ENCODE assay signal across 8 mouse cellular contexts in the genomic region with DNA sequence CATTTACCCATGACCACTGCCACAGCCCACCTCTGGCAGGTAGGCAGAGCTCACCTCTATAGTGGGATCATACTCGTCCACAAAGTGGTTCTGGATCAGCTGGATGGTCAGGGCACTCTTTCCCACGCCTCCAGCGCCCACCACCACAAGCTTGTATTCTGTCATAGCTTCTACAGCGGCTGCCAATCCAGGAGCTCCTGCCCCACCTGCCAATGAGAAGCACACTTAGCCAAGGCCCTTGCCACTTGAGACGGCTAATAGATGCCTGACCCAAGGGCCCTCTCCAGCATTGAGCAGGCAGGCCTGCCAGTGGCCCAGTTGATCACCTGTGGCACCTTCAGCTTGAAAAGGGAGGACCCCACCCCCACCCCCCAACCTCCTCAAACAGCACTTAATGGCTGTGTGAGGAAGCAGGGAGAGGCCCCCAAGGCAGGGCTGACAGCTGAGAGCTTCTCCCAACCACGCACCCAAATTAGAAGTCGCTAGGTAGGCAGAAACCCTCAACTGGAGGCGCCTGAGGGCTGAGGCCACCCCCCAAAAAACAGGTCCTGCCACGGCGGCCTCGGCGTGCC. TPM values are rescaled to one million over a fixed set of nuclear protein-coding genes. Genes with fewer than 3 reads are reported as not detected.
DNase-seq lines count a peak whose midpoint lies in the region; ATAC-seq lines count a peak whose summit lies in the region.

No protein-coding gene starts in this region.

- H3K4me2 ChIP-seq in heart, embryonic 15.5 days, result peak overlapping the region; percentile 90
- H3K4me2 ChIP-seq in hindbrain, embryonic 16.5 days (ENCODE audit: low read length), result peak overlapping the region; percentile 99

- peak overlapping the region; percentile 95 for H3K4me3 ChIP-seq in heart, embryonic 15.5 days
- peak overlapping the region; percentile 69 for H3K4me3 ChIP-seq in hindbrain, embryonic 16.5 days (ENCODE audit: low read length)

- no peak for ATAC-seq in heart, embryonic 15.5 days (replicated peaks; ENCODE audit: insufficient number of reproducible peaks, insufficient read depth, low FRiP score, low read depth)
- ATAC-seq in hindbrain, embryonic 16.5 days, result no peak
- no peak for ATAC-seq in CD4-positive, CD25-positive, alpha-beta regulatory T cell, adult 4 months

- peaks cover 21% of the 10 kb centered on the region for H3K36me3 ChIP-seq in heart, embryonic 15.5 days
- H3K36me3 ChIP-seq in hindbrain, embryonic 16.5 days (ENCODE audit: control insufficient read depth, insufficient read depth, low read length), result peaks cover 26% of the 10 kb centered on the region

- intact Hi-C loops in left cerebral cortex, postnatal 4 days (cut with DNase I), result no loop called here

- H3K27me3 ChIP-seq in heart, embryonic 15.5 days, result no peaks in the 10 kb centered on the region
- no peaks in the 10 kb centered on the region for H3K27me3 ChIP-seq in hindbrain, embryonic 16.5 days (replicated peaks; ENCODE audit: control insufficient read depth, insufficient read depth, low read length)

- no peaks in the 10 kb centered on the region for H3K9me3 ChIP-seq in heart, embryonic 15.5 days (replicated peaks)
- H3K9me3 ChIP-seq in hindbrain, embryonic 16.5 days (ENCODE audit: control insufficient read depth, low read length), result no peaks in the 10 kb centered on the region

- WGBS in heart, embryonic 15.5 days, result 27% methylated on average over 12 of the region's 12 CpGs
- WGBS in hindbrain, embryonic 16.5 days, result 30% methylated on average over 12 of the region's 12 CpGs

- H3K4me1 ChIP-seq in heart, embryonic 15.5 days (replicated peaks), result peaks cover 26% of the 10 kb centered on the region
- peaks cover 19% of the 10 kb centered on the region for H3K4me1 ChIP-seq in hindbrain, embryonic 16.5 days (ENCODE audit: control insufficient read depth, insufficient read depth, low read depth, low read length)

- H3K27ac ChIP-seq in heart, embryonic 15.5 days, result peak overlapping the region; percentile 88
- H3K27ac ChIP-seq in hindbrain, embryonic 16.5 days (ENCODE audit: low read depth, low read length), result peak overlapping the region; percentile 87; the same call in 1 of the 2 replicates

- peak overlapping the region; percentile 92 for H3K9ac ChIP-seq in heart, embryonic 15.5 days
- H3K9ac ChIP-seq in hindbrain, embryonic 16.5 days (ENCODE audit: low read depth, low read length), result peak overlapping the region; percentile 98

- DNase-seq in heart, postnatal 4 days, result no peak
- DNase-seq in brain, adult 2 months (ENCODE audit: low read depth, low spot score), result peak; percentile 51
- DNase-seq in lung, postnatal 36 days, result peak; percentile 82
- no peak for DNase-seq in left cerebral cortex, postnatal 4 days
- DNase-seq in layer of hippocampus, postnatal 25 days (ENCODE audit: extremely low spot score in 1 of 2, low spot score in 1 of 2), result no peak

RNA-seq across cellular contexts. Expression of gene Hras, which starts 0.9 kb away (rescaled TPM):
- polyA plus RNA-seq in heart, embryonic 15.5 days (2015; fragmentation: Nextera tagmentation; extraction: Ambion mirVana), result 74.4 and 92.5 TPM in 2 replicates
- 100 to 1,000 TPM; 105 to 119 TPM for total RNA-seq in heart, postnatal 4 days (2021)
- 93.2 and 132 TPM in 2 replicates for polyA plus RNA-seq in hindbrain, embryonic 16.5 days (2015; fragmentation: Nextera tagmentation; extraction: Ambion mirVana)
- 100 to 1,000 TPM; 194 to 211 TPM for total RNA-seq in left cerebral cortex, postnatal 4 days (2021)
- total RNA-seq in layer of hippocampus, postnatal 25 days (2021), result 100 to 1,000 TPM; 193 to 235 TPM
- 1 to 10 TPM; 3.8 to 4.3 TPM for polyA plus RNA-seq in CD4-positive, CD25-positive, alpha-beta regulatory T cell, adult 4 months (2017; shearing (Covaris generic))

RNA-seq across cellular contexts. Expression of gene Lrrc56, which starts 1.1 kb away (rescaled TPM):
- 2.7 and 4.0 TPM in 2 replicates for polyA plus RNA-seq in heart, embryonic 15.5 days (2015; fragmentation: Nextera tagmentation; extraction: Ambion mirVana)
- 1 to 10 TPM; 4.3 to 4.5 TPM for total RNA-seq in heart, postnatal 4 days (2021)
- 10.1 and 10.4 TPM in 2 replicates for polyA plus RNA-seq in hindbrain, embryonic 16.5 days (2015; fragmentation: Nextera tagmentation; extraction: Ambion mirVana)
- 1 to 10 TPM; 6.2 to 7.4 TPM for total RNA-seq in left cerebral cortex, postnatal 4 days (2021)
- 1 to 10 TPM; 4.5 to 6.1 TPM for total RNA-seq in layer of hippocampus, postnatal 25 days (2021)
- polyA plus RNA-seq in CD4-positive, CD25-positive, alpha-beta regulatory T cell, adult 4 months (2017; shearing (Covaris generic)), result 1 to 10 TPM; 2.2 to 4.5 TPM

RNA-seq across cellular contexts. Expression of gene Rnh1, which starts 20.2 kb away (rescaled TPM):
- polyA plus RNA-seq in heart, embryonic 15.5 days (2015; fragmentation: Nextera tagmentation; extraction: Ambion mirVana), result 86.6 and 111 TPM in 2 replicates
- total RNA-seq in heart, postnatal 4 days (2021), result 10 to 100 TPM; 73.9 to 84.0 TPM
- 53.6 and 54.1 TPM in 2 replicates for polyA plus RNA-seq in hindbrain, embryonic 16.5 days (2015; fragmentation: Nextera tagmentation; extraction: Ambion mirVana)
- 10 to 100 TPM; 20.1 to 25.3 TPM for total RNA-seq in left cerebral cortex, postnatal 4 days (2021)
- total RNA-seq in layer of hippocampus, postnatal 25 days (2021), result 10 to 100 TPM; 32.5 to 36.5 TPM
- 100 to 1,000 TPM; 121 to 188 TPM for polyA plus RNA-seq in CD4-positive, CD25-positive, alpha-beta regulatory T cell, adult 4 months (2017; shearing (Covaris generic))

RNA-seq across cellular contexts. Expression of gene Lmntd2, which starts 21.0 kb away (rescaled TPM):
- 0.23 and 0.58 TPM in 2 replicates for polyA plus RNA-seq in heart, embryonic 15.5 days (2015; fragmentation: Nextera tagmentation; extraction: Ambion mirVana)
- not detected for total RNA-seq in heart, postnatal 4 days (2021)
- 0.35 and 0.89 TPM in 2 replicates for polyA plus RNA-seq in hindbrain, embryonic 16.5 days (2015; fragmentation: Nextera tagmentation; extraction: Ambion mirVana)
- under 1 TPM in 1 of 2 experiments, not detected in 1; 0.18 TPM for total RNA-seq in left cerebral cortex, postnatal 4 days (2021)
- total RNA-seq in layer of hippocampus, postnatal 25 days (2021), result not detected
- 1 to 10 TPM; 8.5 to 9.6 TPM for polyA plus RNA-seq in CD4-positive, CD25-positive, alpha-beta regulatory T cell, adult 4 months (2017; shearing (Covaris generic))

RNA-seq across cellular contexts. Expression of gene Rassf7, which starts 22.8 kb away (rescaled TPM):
- polyA plus RNA-seq in heart, embryonic 15.5 days (2015; fragmentation: Nextera tagmentation; extraction: Ambion mirVana), result 11.4 and 18.4 TPM in 2 replicates
- 1 to 10 TPM; 4.1 to 6.1 TPM for total RNA-seq in heart, postnatal 4 days (2021)
- 22.8 and 25.9 TPM in 2 replicates for polyA plus RNA-seq in hindbrain, embryonic 16.5 days (2015; fragmentation: Nextera tagmentation; extraction: Ambion mirVana)
- 1 to 10 TPM; 3.8 to 4.7 TPM for total RNA-seq in left cerebral cortex, postnatal 4 days (2021)
- total RNA-seq in layer of hippocampus, postnatal 25 days (2021), result under 1 TPM; 0.64 to 0.80 TPM
- polyA plus RNA-seq in CD4-positive, CD25-positive, alpha-beta regulatory T cell, adult 4 months (2017; shearing (Covaris generic)), result 10 to 100 TPM; 14.2 to 15.9 TPM

Comparison
In these comparisons a context has a peak if more than half of its experiments do, and no peak if none do; other contexts are left out.
1. DNase-seq: peak in brain, adult 2 months (single experiment) and lung, postnatal 36 days (single experiment); none in heart, postnatal 4 days (single experiment), left cerebral cortex, postnatal 4 days (single experiment) and layer of hippocampus, postnatal 25 days (0 of 2).